Mouse (Mus musculus) neural tube, embryonic 11.5 days (tissue): ENCODE measurements at regions not wholly inside any gene's neighbourhood (a gene's known extent, or its start where the extent isn't known, plus 50 kb on each side); places are given as distances from the start of the nearest gene placed in this dataset.

Source experiments
- ATAC-seq: fragments of 200-750 bp; cut with Nextera tagmentation; 2 replicates; pipeline ENCODE4 v1.8.0; 2017; ENCODE audit warnings: moderate number of reproducible peaks, mild to moderate bottlenecking, moderate TSS enrichment, moderate library complexity; ENCODE audit not compliant: insufficient read depth, low FRiP score, low TSS enrichment
- DNase-seq: peaks from one replicate; pipeline ENCODE4 v3.0.0-alpha.2; 2015; ENCODE audit warnings: low spot score
- H3K27ac ChIP-seq: fragments of 300-500 bp; sonication (generic); 2 replicates; pipeline ENCODE4 v1.5.1; 2014; ENCODE audit warnings: low read depth, mild to moderate bottlenecking, low read length
- H3K27me3 ChIP-seq: fragments of 300-500 bp; sonication (generic); 2 replicates; pipeline ENCODE4 v1.6.1; 2014; ENCODE audit warnings: mild to moderate bottlenecking, low read length, mixed read lengths; ENCODE audit not compliant: control insufficient read depth, insufficient read depth
- H3K36me3 ChIP-seq: fragments of 300-500 bp; sonication (generic); 2 replicates; pipeline ENCODE4 v1.6.1; 2014; ENCODE audit warnings: mild to moderate bottlenecking, low read length, moderate library complexity, mixed read lengths; ENCODE audit not compliant: control insufficient read depth, insufficient read depth
- H3K4me1 ChIP-seq: fragments of 300-500 bp; sonication (generic); 2 replicates; pipeline ENCODE4 v1.6.1; 2014; ENCODE audit warnings: low read length, mixed read lengths; ENCODE audit not compliant: control insufficient read depth, insufficient read depth
- H3K4me2 ChIP-seq: fragments of 300-500 bp; sonication (generic); 2 replicates; pipeline ENCODE4 v1.6.1; 2014; ENCODE audit warnings: low read depth, mild to moderate bottlenecking, moderate library complexity
- H3K4me3 ChIP-seq: fragments of 300-500 bp; sonication (generic); 2 replicates; pipeline ENCODE4 v1.5.1; 2014; ENCODE audit warnings: low read depth, low read length
- H3K9ac ChIP-seq: fragments of 300-500 bp; sonication (generic); 2 replicates; pipeline ENCODE4 v1.6.1; 2014; ENCODE audit warnings: mild to moderate bottlenecking, low read length
- H3K9me3 ChIP-seq: fragments of 300-500 bp; sonication (generic); 2 replicates; pipeline ENCODE4 v1.6.1; 2016; ENCODE audit warnings: low read length; ENCODE audit not compliant: control insufficient read depth
- WGBS: fragments of 180-500 bp; shearing (Covaris S2); extraction: QIAGEN DNeasy Blood & Tissue Kit; methylation state at CpG from one replicate; pipeline ENCODE4 v1.1.7; 2014; 5-methylcytosine and 5-hydroxymethylcytosine counted together

DNA sequence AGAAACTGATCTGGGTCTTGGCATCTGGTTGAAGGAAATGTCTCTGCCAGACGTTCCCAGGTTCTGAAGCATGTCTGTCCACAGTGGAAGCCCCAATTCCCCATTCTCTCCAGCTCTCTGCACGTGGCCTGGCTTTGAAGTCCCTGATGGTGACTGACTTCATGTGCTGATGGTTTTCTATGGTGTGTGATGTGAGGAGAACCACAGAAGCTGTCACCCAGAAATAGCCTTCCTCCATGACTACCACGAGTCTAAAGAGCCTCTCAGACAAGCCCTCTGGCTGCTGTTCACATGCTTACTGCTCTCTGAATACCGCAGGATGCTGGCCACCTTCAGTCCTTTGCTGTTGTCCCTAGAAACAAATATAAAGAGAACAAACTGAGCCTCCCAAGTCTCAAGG is 616.8 kb upstream of the 2610301B20Rik start:
- Histone ChIP-seq H3K9ac (no peak overlapping the region), H3K27ac (no peak overlapping the region), H3K27me3 (no peaks in the 10 kb centered on the region), H3K4me1 (no peaks in the 10 kb centered on the region), H3K36me3 (no peaks in the 10 kb centered on the region), H3K9me3 (no peaks in the 10 kb centered on the region), H3K4me3 (no peak overlapping the region), H3K4me2 (no peak overlapping the region)
- 72% methylated on average over 4 of the region's 4 CpGs for WGBS
- DNase-seq (no peak), ATAC-seq (no peak)

DNA sequence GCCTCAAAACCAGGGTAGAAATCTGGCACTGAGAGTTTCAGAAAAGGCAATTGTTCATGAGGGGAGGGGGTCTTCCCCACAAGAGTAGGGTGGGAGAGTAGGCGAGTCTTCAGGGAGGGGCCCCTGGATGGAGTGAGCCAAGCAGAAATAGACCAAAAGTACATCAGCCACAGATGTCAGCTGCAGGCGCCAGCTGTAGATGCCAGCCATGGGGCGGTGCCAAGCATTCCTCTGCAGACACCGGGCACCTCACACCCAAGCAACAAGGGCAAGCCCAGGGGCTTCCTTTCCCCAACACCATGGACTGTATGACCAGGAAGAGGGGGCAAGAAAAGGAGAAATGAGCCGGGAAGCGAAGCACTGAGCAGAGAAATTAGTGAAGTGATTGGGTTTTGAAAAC is 613.9 kb upstream of the 2610301B20Rik start:
- ATAC-seq (no peak), DNase-seq (no peak)
- WGBS: 88% methylated on average over 6 of the region's 6 CpGs
- Histone ChIP-seq H3K27me3 (no peaks in the 10 kb centered on the region), H3K4me2 (no peak overlapping the region), H3K27ac (no peak overlapping the region), H3K9ac (no peak overlapping the region), H3K9me3 (no peaks in the 10 kb centered on the region), H3K4me3 (no peak overlapping the region), H3K36me3 (no peaks in the 10 kb centered on the region), H3K4me1 (no peaks in the 10 kb centered on the region)

DNA sequence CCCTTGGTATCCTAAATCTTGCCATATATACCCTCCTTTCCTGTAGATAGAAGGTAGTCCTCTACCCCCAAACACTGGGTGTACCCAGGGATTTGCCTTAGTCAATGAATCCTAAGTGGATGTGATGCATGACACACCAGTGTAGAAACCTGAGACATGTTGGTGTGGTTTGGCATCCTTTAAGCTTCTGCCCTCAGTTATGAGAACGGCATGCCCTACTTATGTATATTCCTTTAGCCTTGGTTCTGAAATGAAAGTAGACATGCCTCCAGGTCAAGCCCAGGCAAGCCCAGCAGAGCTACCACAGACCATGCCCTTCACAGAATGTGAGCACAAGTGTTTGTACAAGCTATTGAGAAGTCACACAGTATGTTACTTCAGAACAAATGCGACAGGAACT is 608.4 kb upstream of the 2610301B20Rik start:
- Histone ChIP-seq H3K4me2 (no peak overlapping the region), H3K4me1 (no peaks in the 10 kb centered on the region), H3K9ac (no peak overlapping the region), H3K27me3 (no peaks in the 10 kb centered on the region), H3K9me3 (no peaks in the 10 kb centered on the region), H3K4me3 (no peak overlapping the region), H3K36me3 (no peaks in the 10 kb centered on the region), H3K27ac (no peak overlapping the region)
- WGBS: 82% methylated on average over 2 of the region's 2 CpGs
- DNase-seq (no peak), ATAC-seq (no peak)

DNA sequence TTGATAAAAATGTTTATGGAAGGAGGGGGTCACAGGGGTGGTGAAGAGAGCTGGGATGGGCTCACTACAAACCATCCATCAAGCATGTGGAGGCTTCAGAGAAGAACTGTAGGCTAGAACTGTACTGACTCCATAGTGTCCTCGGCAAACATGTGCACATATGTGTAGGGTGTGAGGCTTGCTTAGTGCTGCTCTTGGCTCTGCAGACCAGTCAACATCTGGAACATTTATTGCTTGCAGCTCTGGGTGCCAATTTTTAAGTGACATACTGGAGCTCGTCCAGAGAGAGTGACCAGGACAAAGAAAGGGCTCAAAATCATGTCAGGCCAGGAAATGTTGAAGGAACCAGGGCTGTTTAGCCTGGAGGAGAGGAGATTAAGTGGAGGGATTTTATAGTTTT is 588.7 kb upstream of the 2610301B20Rik start:
- WGBS: 72% methylated on average over 2 of the region's 2 CpGs
- Histone ChIP-seq H3K4me3 (no peak overlapping the region), H3K4me1 (no peaks in the 10 kb centered on the region), H3K4me2 (no peak overlapping the region), H3K27me3 (no peaks in the 10 kb centered on the region), H3K27ac (no peak overlapping the region), H3K9ac (no peak overlapping the region), H3K9me3 (no peaks in the 10 kb centered on the region), H3K36me3 (no peaks in the 10 kb centered on the region)
- DNase-seq: no peak
- no peak for ATAC-seq

DNA sequence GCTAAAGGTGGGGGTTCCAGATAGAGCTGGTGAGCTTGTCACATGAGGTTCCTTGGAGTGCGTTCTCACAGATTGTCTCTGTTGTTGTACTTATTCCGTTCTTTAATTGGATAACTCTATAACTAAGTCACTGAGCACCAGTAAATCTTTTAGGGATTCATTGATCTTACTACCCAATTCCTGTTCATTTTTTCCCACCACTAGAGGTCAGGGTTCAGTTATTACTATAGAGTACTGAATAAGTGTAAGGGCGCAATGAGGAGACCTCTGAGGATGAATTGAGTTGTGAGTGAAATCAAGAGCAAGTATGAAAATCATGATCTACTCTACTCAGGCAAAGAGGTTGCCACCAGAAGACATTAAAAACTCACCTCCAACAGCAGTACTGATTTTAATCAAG is 584.0 kb upstream of the 2610301B20Rik start:
- H3K27me3 ChIP-seq: no peaks in the 10 kb centered on the region
- no peak overlapping the region for H3K27ac ChIP-seq
- no peak for DNase-seq
- H3K4me3 ChIP-seq: no peak overlapping the region
- no peaks in the 10 kb centered on the region for H3K4me1 ChIP-seq
- WGBS: 80% methylated on average over 3 of the region's 3 CpGs
- no peak overlapping the region for H3K4me2 ChIP-seq
- no peak overlapping the region for H3K9ac ChIP-seq
- no peaks in the 10 kb centered on the region for H3K36me3 ChIP-seq
- ATAC-seq: no peak
- no peaks in the 10 kb centered on the region for H3K9me3 ChIP-seq

DNA sequence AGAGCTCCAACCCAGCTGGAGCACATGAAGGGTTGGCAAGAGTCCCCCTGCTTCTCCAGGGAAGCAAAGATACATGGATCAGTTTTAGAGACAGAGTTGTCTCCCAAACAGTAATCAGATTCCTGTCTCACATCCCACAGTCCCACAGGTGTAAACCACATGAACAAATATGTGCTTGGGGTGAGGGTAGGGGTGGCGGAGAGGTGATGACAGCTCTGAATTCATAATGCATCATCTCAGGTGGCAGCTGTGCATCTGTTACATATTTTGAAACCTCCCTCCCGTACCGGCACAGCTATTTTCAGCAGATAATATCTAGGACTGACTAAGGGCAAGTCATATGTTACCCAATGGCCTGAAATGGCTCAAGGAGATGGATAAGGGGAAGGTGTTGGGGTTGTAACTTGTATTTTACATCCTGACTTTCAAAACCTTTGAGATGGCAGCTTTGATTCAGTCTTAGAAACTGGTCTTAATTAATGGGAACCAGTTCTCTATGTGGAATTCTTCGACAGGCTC is 579.2 kb upstream of the 2610301B20Rik start:
- Histone ChIP-seq H3K4me3 (no peak overlapping the region), H3K4me2 (no peak overlapping the region), H3K4me1 (no peaks in the 10 kb centered on the region), H3K36me3 (no peaks in the 10 kb centered on the region), H3K9me3 (no peaks in the 10 kb centered on the region), H3K9ac (no peak overlapping the region), H3K27ac (no peak overlapping the region), H3K27me3 (no peaks in the 10 kb centered on the region)
- WGBS: 65% methylated on average over 4 of the region's 4 CpGs
- ATAC-seq: no peak
- DNase-seq: no peak

DNA sequence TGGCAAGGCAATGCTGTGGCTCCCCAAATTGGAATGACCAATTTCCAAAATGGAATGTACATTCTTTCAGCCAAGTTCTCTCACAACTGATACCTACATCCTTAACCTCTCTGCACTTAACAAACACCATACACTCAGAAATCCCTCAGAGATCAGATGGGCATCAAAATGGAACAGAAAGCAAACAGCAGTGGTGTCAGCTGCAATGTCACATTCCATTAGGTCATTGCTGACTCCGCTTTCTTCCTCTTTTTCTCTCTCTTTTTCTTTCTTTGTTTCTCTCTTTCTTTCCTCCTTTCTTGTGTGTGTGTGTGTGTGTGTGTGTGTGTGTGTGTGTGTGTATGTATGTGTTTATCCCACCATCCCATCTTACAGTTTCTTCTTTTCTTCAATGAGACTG is 578.1 kb upstream of the 2610301B20Rik start:
- Histone ChIP-seq H3K27me3 (no peaks in the 10 kb centered on the region), H3K4me2 (no peak overlapping the region), H3K9me3 (no peaks in the 10 kb centered on the region), H3K4me1 (no peaks in the 10 kb centered on the region), H3K9ac (no peak overlapping the region), H3K4me3 (no peak overlapping the region), H3K27ac (no peak overlapping the region), H3K36me3 (no peaks in the 10 kb centered on the region)
- ATAC-seq (no peak), DNase-seq (no peak)
- 91% methylated on average over 1 of the region's 1 CpGs for WGBS

DNA sequence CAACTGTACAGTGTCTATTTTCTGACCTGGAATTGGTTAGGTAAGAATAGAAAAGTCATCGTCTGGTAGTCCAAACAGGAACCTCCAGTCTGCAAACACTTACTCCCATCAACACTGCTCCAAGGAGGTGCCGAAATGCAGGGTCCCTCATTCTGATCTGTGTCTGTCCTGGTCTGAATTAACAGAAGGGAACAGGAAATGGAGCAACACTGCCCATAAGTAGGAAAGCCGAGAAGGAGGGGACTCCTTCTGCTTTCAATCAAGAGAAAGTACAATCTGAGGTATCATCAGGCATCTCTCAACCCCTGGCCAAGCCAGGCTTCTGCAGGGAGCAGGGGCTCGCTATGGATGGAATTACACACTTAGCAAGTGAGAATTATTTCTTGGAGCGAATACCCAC is 562.4 kb upstream of the 2610301B20Rik start:
- no peaks in the 10 kb centered on the region for H3K4me1 ChIP-seq
- H3K27ac ChIP-seq: no peak overlapping the region
- H3K9me3 ChIP-seq: no peaks in the 10 kb centered on the region
- no peak for DNase-seq
- H3K9ac ChIP-seq: no peak overlapping the region
- H3K27me3 ChIP-seq: no peaks in the 10 kb centered on the region
- ATAC-seq: no peak
- WGBS: 74% methylated on average over 5 of the region's 5 CpGs
- no peaks in the 10 kb centered on the region for H3K36me3 ChIP-seq
- H3K4me2 ChIP-seq: no peak overlapping the region
- no peak overlapping the region for H3K4me3 ChIP-seq

DNA sequence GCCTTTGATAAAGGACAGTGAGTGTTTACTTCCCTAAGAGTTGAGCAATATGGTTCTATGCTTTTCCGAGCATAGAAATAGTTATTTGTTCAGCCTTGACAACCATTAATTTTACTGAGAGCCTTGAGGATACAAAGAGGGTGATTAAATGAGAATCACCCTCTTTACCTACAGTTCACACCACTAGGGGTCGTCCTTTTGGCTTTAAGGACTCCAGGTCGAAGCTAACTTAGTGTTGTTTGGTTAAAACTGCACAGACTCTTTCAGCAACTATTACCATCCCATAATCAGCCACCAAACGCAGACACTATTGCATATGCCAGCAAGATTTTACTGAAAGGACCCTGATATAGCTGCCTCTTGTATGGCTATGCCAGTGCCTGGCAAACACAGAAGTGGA is 559.2 kb upstream of the 2610301B20Rik start:
- no peak for ATAC-seq
- H3K36me3 ChIP-seq: no peaks in the 10 kb centered on the region
- H3K4me1 ChIP-seq: no peaks in the 10 kb centered on the region
- no peak overlapping the region for H3K4me3 ChIP-seq
- no peak overlapping the region for H3K27ac ChIP-seq
- no peak for DNase-seq
- no peaks in the 10 kb centered on the region for H3K9me3 ChIP-seq
- H3K27me3 ChIP-seq: no peaks in the 10 kb centered on the region
- H3K9ac ChIP-seq: no peak overlapping the region
- no peak overlapping the region for H3K4me2 ChIP-seq
- 66% methylated on average over 4 of the region's 4 CpGs for WGBS
